Mouse (Mus musculus): Measurements from ENCODE around the gene Tial1.

The Tial1 gene

GRCm38 (mm10) chr7:128461285-128462215 lies at the start of gene Tial1:
Gene Tial1 (minus strand): TSS chr7:128461717.
- DNase-seq (ENCODE audit: low spot score in 2 of 2) = peak; percentile 99 to 100

DNA sequence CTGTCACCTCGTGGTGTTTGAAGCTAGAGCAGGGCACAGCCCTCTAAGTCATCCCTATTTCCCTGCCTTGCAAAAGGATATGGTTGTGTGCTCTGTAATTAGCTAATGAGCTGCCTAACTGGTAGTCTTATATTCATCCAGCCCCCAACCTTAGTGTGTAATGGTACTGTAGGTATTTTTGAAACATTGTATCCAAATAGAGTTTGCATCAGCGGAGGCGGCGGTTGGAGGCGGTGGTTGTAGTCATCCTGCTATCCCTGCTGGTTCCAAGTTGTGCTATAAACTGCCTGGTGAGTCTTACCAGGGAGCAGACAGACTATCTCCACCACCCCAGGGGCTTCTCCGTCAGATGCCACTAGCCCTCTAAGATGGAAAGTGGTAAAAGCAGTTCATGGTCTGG lies 42.6 kb upstream of the Tial1 start:
- DNase-seq (ENCODE audit: low spot score in 2 of 2) = no peak

DNA sequence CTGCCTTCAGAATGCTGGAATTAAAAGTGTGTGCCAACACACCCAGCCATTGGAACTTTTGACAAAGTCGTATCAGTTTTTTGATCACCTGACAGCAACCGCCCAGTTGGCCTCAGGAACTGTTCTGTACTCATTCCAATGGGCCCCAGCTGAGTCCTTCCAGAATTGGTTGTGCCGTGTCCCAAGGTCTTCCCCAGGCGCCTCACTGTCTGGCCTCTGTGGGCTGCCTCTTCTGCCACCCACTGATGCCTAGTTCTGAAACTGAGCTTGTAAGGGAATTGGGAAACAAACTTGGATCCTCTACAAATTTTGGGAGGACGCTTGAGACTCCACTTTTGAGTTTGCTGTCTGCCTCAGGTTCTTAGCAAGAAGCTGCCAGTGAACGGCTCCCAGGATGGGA lies 38.3 kb upstream of the Tial1 start:
- DNase-seq (ENCODE audit: low spot score in 2 of 2) = no peak

DNA sequence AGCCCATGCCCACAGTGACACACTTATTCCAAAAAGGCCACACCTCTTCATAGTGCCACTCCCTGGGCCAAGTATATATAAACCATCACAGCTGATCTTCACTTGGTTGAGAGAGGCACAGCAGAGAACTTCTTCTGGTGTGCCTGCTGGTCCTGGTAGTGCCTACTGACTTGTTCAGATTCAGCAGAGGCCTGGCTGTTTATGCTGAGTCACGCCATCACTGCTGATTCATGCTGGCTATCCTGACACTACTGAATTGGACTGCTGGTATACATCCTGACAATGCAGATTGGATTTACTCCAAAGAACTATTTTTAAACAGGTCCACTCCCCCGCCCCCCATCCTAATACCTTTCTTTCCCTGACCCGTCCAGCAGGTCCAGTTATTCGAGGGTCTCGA lies 33.0 kb upstream of the Tial1 start:
- DNase-seq (ENCODE audit: low spot score in 2 of 2) = no peak

DNA sequence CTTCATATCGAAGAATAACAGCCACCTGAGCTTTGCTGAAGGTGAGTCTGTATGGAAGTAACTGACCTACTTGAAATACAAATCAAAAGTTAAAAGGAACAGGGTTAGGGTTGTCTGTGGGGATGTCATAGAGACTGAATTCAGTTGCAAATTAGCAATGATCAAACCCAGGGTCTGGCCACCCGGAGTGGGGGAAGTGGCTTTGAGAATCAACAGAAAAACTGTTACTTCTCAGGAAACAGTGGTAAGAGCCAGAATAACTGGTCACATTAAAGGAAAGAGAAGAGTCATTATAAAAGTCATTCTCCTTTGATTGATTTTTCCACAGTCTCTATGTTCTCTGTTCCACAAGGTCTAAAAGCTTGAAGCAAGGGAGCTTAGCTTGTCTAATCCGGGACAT lies 27.5 kb upstream of the Tial1 start:
- no peak for DNase-seq (ENCODE audit: low spot score in 2 of 2)

DNA sequence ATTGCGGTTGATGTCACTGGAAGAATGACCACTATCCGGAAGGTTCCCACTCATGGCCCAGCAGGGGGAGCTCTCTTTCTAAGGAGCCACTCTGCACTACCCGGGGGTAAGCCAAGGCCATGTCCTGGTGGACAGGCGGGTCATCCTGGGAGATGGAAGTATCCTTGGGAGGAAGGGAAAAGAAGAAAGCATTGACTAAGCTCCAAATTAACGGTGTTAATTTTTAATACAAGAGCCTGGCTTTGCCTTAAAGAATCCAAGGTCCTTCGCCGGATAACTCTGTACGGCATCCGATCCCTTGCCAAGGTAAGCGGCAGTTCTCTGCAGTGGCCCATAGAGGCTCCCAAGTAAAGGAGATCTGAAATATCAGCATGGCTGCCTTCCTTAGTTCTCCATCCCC lies 12.8 kb upstream of the Tial1 start:
- peak; percentile 48 to 76 for DNase-seq (ENCODE audit: low spot score in 2 of 2)

- no peak for DNase-seq (ENCODE audit: low spot score in 2 of 2)
Observed at GRCm38 (mm10) chr7:128462406-128462805, 889 bp upstream of the Tial1 start.

GRCm38 (mm10) chr7:128460865-128461228 lies 670 bp downstream of the Tial1 start:
- peak in 1 of 2 experiments; percentile 53 for DNase-seq (ENCODE audit: low spot score in 2 of 2)

DNA sequence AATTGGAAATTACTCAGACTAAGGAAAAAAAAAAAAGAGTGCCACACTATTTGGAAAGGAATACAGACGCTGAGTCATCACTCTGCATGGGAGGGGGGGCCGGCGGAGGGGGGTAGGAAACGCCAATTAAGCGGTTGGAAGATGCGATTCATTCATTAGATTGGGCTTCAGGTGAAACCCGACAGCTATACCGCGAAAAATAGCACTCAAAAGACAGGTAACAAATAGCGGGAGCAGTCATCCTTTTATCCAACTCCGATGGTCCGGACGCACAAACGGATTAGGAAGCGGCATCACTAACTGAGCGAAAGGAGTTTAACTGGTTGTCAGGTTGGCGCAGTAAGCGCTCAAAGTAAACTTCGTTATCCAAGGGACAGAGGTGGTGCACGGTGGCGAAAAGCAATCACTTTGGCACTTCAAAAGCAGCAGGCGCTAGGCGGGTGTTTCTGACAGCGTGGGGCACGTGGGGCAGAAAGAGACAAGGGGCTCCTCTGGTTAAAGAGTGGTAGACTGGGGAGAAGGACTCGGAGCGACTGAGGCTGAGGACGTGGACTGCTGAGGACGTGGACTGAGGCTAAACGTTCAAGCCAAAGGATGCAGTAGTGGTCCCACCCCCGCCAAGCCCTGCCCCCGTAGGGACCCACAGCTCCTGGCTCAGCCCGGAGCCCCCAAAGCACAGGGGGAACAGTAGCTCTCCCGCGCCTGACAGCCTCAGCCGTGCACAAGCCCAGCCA lies 1.2 kb downstream of the Tial1 start:
- DNase-seq (ENCODE audit: low spot score in 2 of 2) = peak; percentile 46 to 48

DNA sequence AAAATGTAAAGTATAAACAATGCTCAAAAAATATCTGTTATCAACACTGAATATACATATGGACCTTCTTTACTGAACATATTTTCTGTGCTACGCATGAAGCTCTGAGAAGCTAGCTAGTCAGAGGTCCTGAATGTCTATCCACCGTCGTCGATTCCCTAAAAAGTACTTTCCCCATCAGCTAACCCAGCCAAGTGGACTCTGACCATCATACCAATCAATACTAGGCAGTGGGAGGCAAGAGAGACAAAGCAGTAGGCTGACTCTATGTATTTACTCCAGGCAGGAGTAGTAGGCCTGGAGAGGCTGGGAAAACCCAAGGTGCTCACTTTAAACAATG lies 1.8 kb downstream of the Tial1 start:
- DNase-seq (ENCODE audit: low spot score in 2 of 2) = no peak

GRCm38 (mm10) chr7:128458011-128458410 lies 3.5 kb downstream of the Tial1 start:
- no peak for DNase-seq (ENCODE audit: low spot score in 2 of 2)

- DNase-seq (ENCODE audit: low spot score in 2 of 2) = no peak
Observed at GRCm38 (mm10) chr7:128452731-128453130, 8.8 kb downstream of the Tial1 start.

GRCm38 (mm10) chr7:128440584-128440983 lies 20.9 kb downstream of the Tial1 start:
- DNase-seq (ENCODE audit: low spot score in 2 of 2) = no peak

DNA sequence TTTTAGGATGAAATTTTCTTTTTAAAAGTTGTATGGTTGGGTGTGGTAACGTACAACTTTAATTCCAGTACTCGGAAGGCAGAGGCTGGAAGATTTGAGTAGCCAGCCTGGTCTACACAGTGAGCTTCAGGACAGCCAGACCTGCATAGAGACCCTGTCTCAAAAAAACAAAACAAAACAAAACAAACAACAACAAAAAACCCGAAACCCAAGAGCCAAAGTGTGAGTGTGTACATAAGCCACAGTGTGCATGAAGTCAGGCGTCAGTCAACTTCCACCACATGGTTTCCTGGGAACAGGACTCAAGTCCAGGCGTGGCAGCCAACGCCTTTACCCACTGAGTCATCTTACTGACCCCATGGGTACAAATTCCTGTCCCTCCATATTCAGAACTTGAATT lies 22.3 kb downstream of the Tial1 start:
- DNase-seq (ENCODE audit: low spot score in 2 of 2) = no peak

DNA sequence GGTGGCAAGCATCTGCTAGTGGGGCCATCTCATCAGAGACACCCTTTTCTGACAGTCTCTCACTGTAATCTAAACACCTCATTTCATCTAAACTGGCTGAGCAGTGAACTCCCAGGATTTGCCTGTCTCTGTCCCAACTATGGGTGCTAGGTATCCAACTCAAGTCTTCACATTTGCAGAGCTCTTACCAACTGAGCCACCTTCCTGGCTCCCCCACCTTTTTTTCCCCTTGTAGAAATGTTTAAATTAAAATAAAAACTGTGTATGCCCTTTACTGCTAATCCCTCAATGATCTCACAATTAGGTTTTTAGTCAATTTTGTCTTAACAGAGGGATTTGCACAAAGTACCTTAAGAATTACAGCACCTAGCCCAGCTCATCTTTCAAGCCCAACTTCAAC lies 23.4 kb downstream of the Tial1 start:
- no peak for DNase-seq (ENCODE audit: low spot score in 2 of 2)

GRCm38 (mm10) chr7:128433213-128433612 lies 28.3 kb downstream of the Tial1 start:
- peak; percentile 58 to 60 for DNase-seq (ENCODE audit: low spot score in 2 of 2)

DNA sequence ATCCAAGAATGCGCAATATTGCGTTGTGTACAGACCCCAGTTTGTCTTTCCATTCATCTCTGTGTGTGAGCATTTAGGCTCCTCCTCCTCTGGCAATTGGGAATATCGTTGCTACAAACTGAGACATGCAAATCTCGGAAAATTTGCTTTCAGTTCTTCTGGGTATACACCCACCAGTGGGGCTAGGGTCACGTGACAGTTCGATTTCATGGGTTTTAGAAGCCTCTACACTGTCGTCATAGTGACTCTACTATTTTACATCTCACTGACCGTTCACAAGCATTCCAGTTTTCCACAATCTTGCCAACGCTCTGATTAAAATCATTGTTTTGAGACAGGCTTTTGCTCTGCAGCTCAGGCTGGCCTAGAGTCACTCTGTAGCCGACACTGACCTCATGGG lies 28.9 kb downstream of the Tial1 start:
- DNase-seq (ENCODE audit: low spot score in 2 of 2) = no peak

DNA sequence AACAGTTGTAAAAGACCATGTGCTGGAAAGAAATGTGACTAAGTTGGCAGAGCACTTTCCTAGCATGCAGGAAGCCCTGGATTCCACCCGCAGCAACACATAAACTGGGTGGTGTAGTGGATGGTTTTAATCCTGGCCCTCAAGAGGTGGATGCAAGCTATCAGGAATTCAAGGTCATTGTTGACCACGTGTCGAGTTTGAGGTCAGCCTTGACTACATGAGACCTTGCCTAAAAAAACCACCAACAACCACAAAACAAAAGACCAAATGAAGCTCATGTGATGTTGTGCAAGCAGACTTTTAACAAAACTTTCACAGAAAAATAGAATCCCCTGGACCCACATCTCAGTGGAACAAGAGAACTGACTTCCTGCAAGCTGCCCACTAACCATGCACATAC lies 39.0 kb downstream of the Tial1 start:
- no peak for DNase-seq (ENCODE audit: low spot score in 2 of 2)

DNA sequence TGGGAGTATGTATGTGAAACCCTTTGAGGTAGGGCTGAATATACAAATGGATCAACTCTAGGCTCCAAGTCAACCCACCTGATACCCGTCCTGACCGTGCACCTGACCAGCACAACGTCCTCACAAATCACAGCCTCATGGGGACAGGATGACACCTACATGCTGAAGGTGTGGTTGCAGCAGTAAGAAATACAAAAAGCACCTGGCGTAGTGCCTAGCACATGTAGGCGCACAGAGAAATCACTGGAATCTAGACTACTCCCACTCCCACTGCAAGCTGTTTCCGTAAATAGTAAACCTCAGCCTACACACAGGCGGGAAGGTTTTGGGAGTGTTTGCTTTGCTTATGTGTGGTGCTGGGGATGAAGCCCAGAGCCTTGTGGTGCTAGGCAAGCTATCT lies 39.8 kb downstream of the Tial1 start:
- DNase-seq (ENCODE audit: low spot score in 2 of 2) = no peak

- DNase-seq (ENCODE audit: low spot score in 2 of 2) = no peak
Observed at GRCm38 (mm10) chr7:128419690-128420089, 41.8 kb downstream of the Tial1 start.

- DNase-seq (ENCODE audit: low spot score in 2 of 2) = peak; percentile 54 to 59
Observed at GRCm38 (mm10) chr7:128417930-128418779, 43.4 kb downstream of the Tial1 start, which contains the start of gene Rgs10. Gene Rgs10 (minus strand): TSS chr7:128418758.
